Mouse (Mus musculus): Measurements from ENCODE around the gene Flt3l. TPM values are rescaled to one million over a fixed set of nuclear protein-coding genes. Genes with fewer than 3 reads are reported as not detected.
A peak's percentile ranks its signal among the peaks of the same experiment; 100 is the strongest.
"Not testable (repeated sequence)": the region's sequence is repeated elsewhere in the genome, so short reads cannot be mapped to it uniquely, and the experiment has no call there.

The Flt3l gene
- polyA plus RNA-seq, 1 experiment, result 6.8 TPM

- Histone ChIP-seq H3K27ac (replicated peaks; ENCODE audit: low read depth, low read length) (no peak overlapping the region), H3K4me1 (ENCODE audit: control insufficient read depth, insufficient read depth, insufficient read length, low read length) (no peaks in the 10 kb centered on the region; the same call in 1 of the 2 replicates), H3K4me3 (ENCODE audit: insufficient read depth, low read depth, low read length) (no peak overlapping the region)
Observed at GRCm38 (mm10) chr7:45155590-45155989, 19.4 kb upstream of the Flt3l start.

GRCm38 (mm10) chr7:45154993-45155514 lies 18.8 kb upstream of the Flt3l start:
- Histone ChIP-seq H3K27ac (replicated peaks; ENCODE audit: low read depth, low read length) (peak overlapping the region; percentile 35; the same call in 1 of the 2 replicates), H3K4me3 (ENCODE audit: insufficient read depth, low read depth, low read length) (peak overlapping the region; percentile 43), H3K4me1 (ENCODE audit: control insufficient read depth, insufficient read depth, insufficient read length, low read length) (no peaks in the 10 kb centered on the region; the same call in 1 of the 2 replicates)

- no peaks in the 10 kb centered on the region; the same call in 1 of the 2 replicates for H3K4me1 ChIP-seq (ENCODE audit: control insufficient read depth, insufficient read depth, insufficient read length, low read length)
- H3K27ac ChIP-seq (replicated peaks; ENCODE audit: low read depth, low read length), result peak within 1 kb of the TSS; percentile 99
- peak within 1 kb of the TSS; percentile 92 for H3K4me3 ChIP-seq (ENCODE audit: insufficient read depth, low read depth, low read length)
Observed at GRCm38 (mm10) chr7:45154096-45154992, 18.1 kb upstream of the Flt3l start, which contains the start of the genes Pih1d1 and Aldh16a1. Gene Pih1d1, plus strand, starts transcription at chr7:45154303. Gene Aldh16a1, minus strand, starts transcription at chr7:45154584.

GRCm38 (mm10) chr7:45153586-45153985 lies 17.4 kb upstream of the Flt3l start:
- Histone ChIP-seq H3K27ac (replicated peaks; ENCODE audit: low read depth, low read length) (peak overlapping the region; percentile 91), H3K4me1 (ENCODE audit: control insufficient read depth, insufficient read depth, insufficient read length, low read length) (no peaks in the 10 kb centered on the region; the same call in 1 of the 2 replicates), H3K4me3 (ENCODE audit: insufficient read depth, low read depth, low read length) (peak overlapping the region; percentile 92)

GRCm38 (mm10) chr7:45153052-45153451 lies 16.8 kb upstream of the Flt3l start:
- H3K4me1 ChIP-seq (ENCODE audit: control insufficient read depth, insufficient read depth, insufficient read length, low read length); H3K27ac ChIP-seq (replicated peaks; ENCODE audit: low read depth, low read length); H3K4me3 ChIP-seq (ENCODE audit: insufficient read depth, low read depth, low read length): not testable (repeated sequence)

- no peaks in the 10 kb centered on the region; the same call in 1 of the 2 replicates for H3K4me1 ChIP-seq (ENCODE audit: control insufficient read depth, insufficient read depth, insufficient read length, low read length)
- no peak overlapping the region for H3K4me3 ChIP-seq (ENCODE audit: insufficient read depth, low read depth, low read length)
- H3K27ac ChIP-seq (replicated peaks; ENCODE audit: low read depth, low read length), result 0 out of 2 replicates have a peak overlapping the region, but pooled peaks have one; percentile 12
Observed at GRCm38 (mm10) chr7:45151303-45151702, 15.1 kb upstream of the Flt3l start.

GRCm38 (mm10) chr7:45150321-45150720 lies 14.1 kb upstream of the Flt3l start:
- H3K4me1 ChIP-seq (ENCODE audit: control insufficient read depth, insufficient read depth, insufficient read length, low read length), result no peaks in the 10 kb centered on the region; the same call in 1 of the 2 replicates
- 0 out of 2 replicates have a peak overlapping the region, but pooled peaks have one; percentile 12 for H3K27ac ChIP-seq (replicated peaks; ENCODE audit: low read depth, low read length)
- no peak overlapping the region for H3K4me3 ChIP-seq (ENCODE audit: insufficient read depth, low read depth, low read length)

GRCm38 (mm10) chr7:45149545-45149944 lies 13.3 kb upstream of the Flt3l start:
- H3K27ac ChIP-seq (replicated peaks; ENCODE audit: low read depth, low read length), result no peak overlapping the region

GRCm38 (mm10) chr7:45148534-45149098 lies 12.4 kb upstream of the Flt3l start:
- no peak overlapping the region for H3K4me3 ChIP-seq (ENCODE audit: insufficient read depth, low read depth, low read length)

More at GRCm38 (mm10) chr7:45149545-45149944, 13.3 kb upstream of the Flt3l start:
- Histone ChIP-seq H3K4me3 (ENCODE audit: insufficient read depth, low read depth, low read length) (no peak overlapping the region), H3K4me1 (ENCODE audit: control insufficient read depth, insufficient read depth, insufficient read length, low read length) (no peaks in the 10 kb centered on the region; the same call in 1 of the 2 replicates)

GRCm38 (mm10) chr7:45147899-45148298 lies 11.7 kb upstream of the Flt3l start:
- H3K4me3 ChIP-seq (ENCODE audit: insufficient read depth, low read depth, low read length), result no peak overlapping the region
- no peak overlapping the region for H3K27ac ChIP-seq (replicated peaks; ENCODE audit: low read depth, low read length)
- no peaks in the 10 kb centered on the region; the same call in 1 of the 2 replicates for H3K4me1 ChIP-seq (ENCODE audit: control insufficient read depth, insufficient read depth, insufficient read length, low read length)

More at GRCm38 (mm10) chr7:45148534-45149098, 12.4 kb upstream of the Flt3l start:
- Histone ChIP-seq H3K27ac (replicated peaks; ENCODE audit: low read depth, low read length) (no peak overlapping the region), H3K4me1 (ENCODE audit: control insufficient read depth, insufficient read depth, insufficient read length, low read length) (no peaks in the 10 kb centered on the region; the same call in 1 of the 2 replicates)

- no peak overlapping the region for H3K27ac ChIP-seq (replicated peaks; ENCODE audit: low read depth, low read length)
- no peak overlapping the region for H3K4me3 ChIP-seq (ENCODE audit: insufficient read depth, low read depth, low read length)
- H3K4me1 ChIP-seq (ENCODE audit: control insufficient read depth, insufficient read depth, insufficient read length, low read length), result no peaks in the 10 kb centered on the region; the same call in 1 of the 2 replicates
Observed at GRCm38 (mm10) chr7:45147267-45147666, 11.0 kb upstream of the Flt3l start.

GRCm38 (mm10) chr7:45145460-45145859 lies 9.2 kb upstream of the Flt3l start:
- H3K27ac ChIP-seq (replicated peaks; ENCODE audit: low read depth, low read length), result no peak overlapping the region
- H3K4me1 ChIP-seq (ENCODE audit: control insufficient read depth, insufficient read depth, insufficient read length, low read length), result no peaks in the 10 kb centered on the region; the same call in 1 of the 2 replicates
- no peak overlapping the region for H3K4me3 ChIP-seq (ENCODE audit: insufficient read depth, low read depth, low read length)

- Histone ChIP-seq H3K4me3 (ENCODE audit: insufficient read depth, low read depth, low read length) (no peak overlapping the region), H3K27ac (replicated peaks; ENCODE audit: low read depth, low read length) (no peak overlapping the region), H3K4me1 (ENCODE audit: control insufficient read depth, insufficient read depth, insufficient read length, low read length) (no peaks in the 10 kb centered on the region; the same call in 1 of the 2 replicates)
Observed at GRCm38 (mm10) chr7:45144368-45145174, 8.3 kb upstream of the Flt3l start.

GRCm38 (mm10) chr7:45141914-45142313 lies 5.7 kb upstream of the Flt3l start:
- H3K4me3 ChIP-seq (ENCODE audit: insufficient read depth, low read depth, low read length), result no peak overlapping the region
- H3K4me1 ChIP-seq (ENCODE audit: control insufficient read depth, insufficient read depth, insufficient read length, low read length), result no peaks in the 10 kb centered on the region; the same call in 1 of the 2 replicates
- no peak overlapping the region for H3K27ac ChIP-seq (replicated peaks; ENCODE audit: low read depth, low read length)
